Mouse (Mus musculus) myocyte (in vitro differentiated cells): ENCODE data around the gene Gramd2. TPM values are rescaled to one million over a fixed set of nuclear protein-coding genes. Genes with fewer than 3 reads are reported as not detected.

Source experiments
- H3K27me3 ChIP-seq: one replicate; pipeline ENCODE4 v1.6.1; 2011; ENCODE audit not compliant: control insufficient read depth, insufficient read depth, insufficient read length
- H3K36me3 ChIP-seq: one replicate; pipeline ENCODE4 v1.6.1; 2011; ENCODE audit not compliant: control insufficient read depth, insufficient read depth
- H3K4me2 ChIP-seq: one replicate; pipeline ENCODE4 v1.6.1; 2011; ENCODE audit warnings: low read depth, control low read depth
- H3K4me3 ChIP-seq: one replicate; pipeline ENCODE4 v1.5.1; 2011; ENCODE audit warnings: mild to moderate bottlenecking, control low read depth, moderate library complexity
- H3K79me2 ChIP-seq: one replicate; pipeline ENCODE4 v1.6.1; 2011; ENCODE audit not compliant: control insufficient read depth, insufficient read depth
- H3ac ChIP-seq: one replicate; pipeline ENCODE4 v1.6.1; 2011; ENCODE audit not compliant: control insufficient read depth, insufficient read length
- CEBPB ChIP-seq: IDR thresholded peaks from 2 replicates; pipeline ENCODE4 v1.6.1; 2011; ENCODE audit warnings: mild to moderate bottlenecking, moderate library complexity; ENCODE audit not compliant: poor library complexity, insufficient read depth, severe bottlenecking
- E2F4 ChIP-seq: IDR thresholded peaks from one replicate; pipeline ENCODE4 v1.6.1; 2011; ENCODE audit warnings: mild to moderate bottlenecking, control low read depth, moderate library complexity; ENCODE audit not compliant: insufficient read depth
- MAX ChIP-seq: IDR thresholded peaks from one replicate; pipeline ENCODE4 v1.6.1; 2011; ENCODE audit warnings: low read depth, mild to moderate bottlenecking, control low read depth
- MYOD1 ChIP-seq, 3 experiments: IDR thresholded peaks; one replicate each; pipeline ENCODE4 v1.6.1; 2011; ENCODE audit warnings: control low read depth in 2 of 3, low read depth in 2 of 3, mild to moderate bottlenecking in 2 of 3, moderate library complexity in 1 of 3; ENCODE audit not compliant: insufficient read length in 2 of 3, control insufficient read depth in 1 of 3
- MYOG ChIP-seq, 3 experiments: IDR thresholded peaks; one replicate each; pipeline ENCODE4 v1.6.1; 2011; ENCODE audit warnings: control low read depth in 2 of 3, low read depth in 2 of 3, mild to moderate bottlenecking in 2 of 3; ENCODE audit not compliant: insufficient read length in 2 of 3, control insufficient read depth in 1 of 3, insufficient read depth in 1 of 3
- POLR2A ChIP-seq: IDR thresholded peaks from one replicate; pipeline ENCODE4 v1.6.1; 2011; ENCODE audit warnings: low read depth, mild to moderate bottlenecking, control low read depth, moderate library complexity; ENCODE audit not compliant: insufficient read length
- POLR2AphosphoS2 ChIP-seq: IDR thresholded peaks from one replicate; pipeline ENCODE4 v1.6.1; 2011; ENCODE audit warnings: low read depth, control low read depth; ENCODE audit not compliant: insufficient read length
- REST ChIP-seq: IDR thresholded peaks from one replicate; pipeline ENCODE4 v1.6.1; 2011; ENCODE audit warnings: mild to moderate bottlenecking, control low read depth, moderate library complexity; ENCODE audit not compliant: insufficient read depth, insufficient read length
- SRF ChIP-seq: IDR thresholded peaks from one replicate; pipeline ENCODE4 v1.6.1; 2011; ENCODE audit warnings: low read depth; ENCODE audit not compliant: control insufficient read depth, insufficient read length
- TCF12 ChIP-seq: IDR thresholded peaks from one replicate; pipeline ENCODE4 v1.6.1; 2011; ENCODE audit warnings: mild to moderate bottlenecking, control low read depth; ENCODE audit not compliant: poor library complexity, insufficient read depth, severe bottlenecking
- TCF3 ChIP-seq: IDR thresholded peaks from one replicate; pipeline ENCODE4 v1.6.1; 2011; ENCODE audit warnings: low read depth, control low read depth; ENCODE audit not compliant: insufficient read length
- USF1 ChIP-seq: IDR thresholded peaks from one replicate; pipeline ENCODE4 v1.6.1; 2011; ENCODE audit warnings: low read depth, mild to moderate bottlenecking, control low read depth, moderate library complexity
- polyA plus RNA-seq: library from polyadenylated mRNA; unstranded; fragments of >200 nt; fragmentation: generic; extraction: Trizol; gene quantifications from one replicate; pipeline ENCODE4 v1.2.1, GENCODE M21; 2012; ENCODE audit warnings: missing spikeins

The Gramd2 gene
- polyA plus RNA-seq, 1 experiment: 1.5 TPM

DNA sequence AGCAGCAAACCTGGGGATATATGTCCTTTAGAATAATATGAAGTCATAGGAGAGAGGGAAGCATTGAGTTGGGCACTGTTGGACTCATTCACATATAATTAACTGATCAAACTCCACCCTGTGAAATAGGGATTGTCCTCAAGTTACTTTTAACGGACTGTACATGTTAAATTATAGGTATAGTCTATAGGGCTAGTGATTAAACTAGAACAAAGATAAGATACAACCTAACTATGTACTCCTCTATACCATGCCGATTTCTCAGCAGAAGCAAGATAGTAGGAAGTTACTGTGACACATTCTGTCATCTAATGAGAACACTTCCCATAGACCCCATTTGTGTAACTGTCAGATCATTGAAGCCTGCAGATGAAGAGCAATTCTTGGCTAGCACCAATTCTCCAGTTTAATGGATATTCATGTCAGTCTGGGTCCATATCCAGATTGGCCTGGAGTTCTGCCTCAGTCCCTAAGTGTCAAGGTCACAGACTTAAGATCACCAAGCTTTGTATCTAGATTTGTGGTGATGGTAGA is 25.4 kb upstream of the Gramd2 start:
- Histone ChIP-seq H3K79me2 (peaks cover 52% of the 10 kb centered on the region), H3ac (no peak overlapping the region), H3K4me2 (peak overlapping the region; percentile 82), H3K4me3 (peak overlapping the region; percentile 95), H3K27me3 (no peaks in the 10 kb centered on the region), H3K36me3 (peaks cover 10% of the 10 kb centered on the region)
- no peak for TF ChIP-seq SRF
- TF ChIP-seq MYOG (IDR thresholded peaks at IDR 0.05; ENCODE audit: control insufficient read depth in 1 of 3, insufficient read depth in 1 of 3, insufficient read length in 2 of 3, low read depth in 2 of 3): no peak
- TF ChIP-seq MYOD1 (IDR thresholded peaks at IDR 0.05; ENCODE audit: control insufficient read depth in 1 of 3, insufficient read length in 2 of 3, low read depth in 2 of 3): no peak
- no peak for TF ChIP-seq TCF12
- no peak for TF ChIP-seq USF1
- TF ChIP-seq TCF3: no peak
- TF ChIP-seq CEBPB: no peak
- TF ChIP-seq MAX: no peak
- no peak for TF ChIP-seq E2F4
- TF ChIP-seq POLR2A: no peak
- no peak for TF ChIP-seq REST

DNA sequence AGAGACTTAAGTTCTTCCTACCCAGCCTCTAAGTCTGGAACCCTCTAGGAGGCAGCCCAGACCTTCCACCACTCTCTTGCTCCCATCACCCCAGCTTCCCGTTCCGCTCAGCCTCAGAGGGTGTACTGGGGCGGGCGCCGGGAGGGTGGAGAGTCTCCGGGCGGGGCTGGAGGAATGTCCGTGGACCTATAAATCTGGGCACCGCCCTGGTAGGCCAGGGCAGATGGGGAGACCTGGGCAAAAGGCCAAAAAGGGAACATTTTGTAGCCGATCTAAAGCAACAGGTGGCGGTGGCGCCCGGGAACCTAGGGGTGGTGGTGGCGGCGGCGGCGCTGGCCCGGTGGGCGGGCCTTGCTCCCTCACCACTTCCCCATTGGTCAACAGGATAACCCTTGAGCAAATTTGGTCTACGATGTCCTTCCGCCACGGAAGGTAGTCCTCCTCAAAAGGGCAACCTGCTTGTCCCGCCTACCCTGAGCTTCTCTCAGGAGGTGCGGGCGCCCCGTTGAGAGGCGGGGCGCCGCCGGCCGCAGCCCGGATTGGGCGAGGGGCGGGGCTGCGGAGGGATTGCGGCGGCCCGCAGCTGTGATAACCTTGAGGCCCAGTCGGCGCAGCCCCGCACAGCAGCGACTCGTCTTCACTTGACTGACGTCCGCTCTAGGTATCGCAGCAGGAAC is 23.8 kb upstream of the Gramd2 start, which contains the start of gene Pkm:
Gene Pkm (plus strand): TSS at position 411 of the 677 bp plus-strand sequence.
- no peaks in the 10 kb centered on the region for H3K27me3 ChIP-seq

DNA sequence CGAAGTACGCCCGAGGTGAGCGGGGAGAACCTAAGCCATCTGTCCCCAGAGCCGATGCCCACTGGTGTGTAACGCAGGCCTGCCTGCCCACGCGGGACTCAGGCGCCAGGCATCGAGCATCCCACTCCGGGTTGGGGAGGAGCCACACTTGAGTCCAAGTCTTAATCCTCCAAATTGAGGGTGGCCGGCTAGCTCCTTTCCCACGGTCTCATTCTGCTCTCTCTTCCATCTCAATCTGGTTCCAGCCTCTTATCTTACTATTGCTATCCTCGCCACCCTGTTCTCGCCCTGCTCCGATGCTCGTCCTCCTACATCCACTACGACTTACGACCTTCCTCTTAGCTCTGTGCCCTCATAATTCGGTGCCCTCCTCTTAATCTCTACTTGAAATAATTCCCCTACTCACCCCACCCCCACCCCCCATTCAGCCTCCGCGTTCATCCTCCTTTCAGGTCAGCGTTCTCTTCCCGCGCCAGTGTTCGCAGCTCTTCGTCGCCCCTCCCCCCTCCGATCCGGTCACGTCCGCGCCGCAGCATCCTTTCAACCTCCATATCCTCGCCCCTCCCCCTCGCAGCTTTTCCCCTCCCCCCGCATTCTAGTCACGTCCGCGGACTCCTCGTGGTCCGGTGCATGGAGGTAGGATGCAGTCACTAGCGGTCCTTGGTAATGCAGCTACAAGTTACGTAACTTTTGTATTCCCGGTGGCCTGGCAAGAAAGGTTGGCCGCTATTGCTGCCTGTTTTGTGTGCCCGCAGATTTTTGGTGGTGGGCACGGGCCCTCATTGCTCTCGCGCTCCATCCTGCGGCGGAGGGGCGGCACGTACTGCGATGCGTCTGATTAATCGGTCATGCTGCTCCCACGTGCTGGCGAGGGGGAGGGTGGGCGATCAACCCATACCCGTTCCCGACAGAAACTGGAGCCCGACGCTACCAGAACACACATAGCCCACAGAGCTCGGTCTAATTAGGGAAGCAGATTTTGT is 23.0 kb upstream of the Gramd2 start:
- Histone ChIP-seq H3K79me2 (peaks cover 76% of the 10 kb centered on the region), H3K4me3 (peak overlapping the region; percentile 95), H3ac (peak overlapping the region; percentile 84), H3K27me3 (no peaks in the 10 kb centered on the region), H3K36me3 (peaks cover 13% of the 10 kb centered on the region), H3K4me2 (peak overlapping the region; percentile 91)
- TF ChIP-seq MYOD1 (IDR thresholded peaks at IDR 0.05; ENCODE audit: control insufficient read depth in 1 of 3, insufficient read length in 2 of 3, low read depth in 2 of 3) (no peak), E2F4 (no peak), MAX (no peak), SRF (no peak), CEBPB (no peak), REST (no peak), POLR2A (peak; percentile 47), USF1 (peak; percentile 11)

More for the DNA sequence above, 23.8 kb upstream of the Gramd2 start, which contains the start of gene Pkm:
- H3ac ChIP-seq: peak within 1 kb of the TSS; percentile 84
- H3K4me3 ChIP-seq: peak within 1 kb of the TSS; percentile 95
- peak; percentile 92 for TF ChIP-seq SRF
- peak; percentile 98 for TF ChIP-seq POLR2A
- peak; percentile 29 for TF ChIP-seq TCF12
- TF ChIP-seq MYOG (IDR thresholded peaks at IDR 0.05; ENCODE audit: control insufficient read depth in 1 of 3, insufficient read depth in 1 of 3, insufficient read length in 2 of 3, low read depth in 2 of 3): peak in 2 of 3 experiments; percentile 63 to 70
- peak in 2 of 3 experiments; percentile 76 to 91 for TF ChIP-seq MYOD1 (IDR thresholded peaks at IDR 0.05; ENCODE audit: control insufficient read depth in 1 of 3, insufficient read length in 2 of 3, low read depth in 2 of 3)
- peak; percentile 97 for TF ChIP-seq POLR2AphosphoS2
- no peak for TF ChIP-seq TCF3
- peak; percentile 60 for TF ChIP-seq REST
- no peak for TF ChIP-seq MAX
- TF ChIP-seq CEBPB: no peak
- peak within 1 kb of the TSS; percentile 82 for H3K4me2 ChIP-seq
- H3K36me3 ChIP-seq: peaks cover 15% of the 10 kb centered on the region
- H3K79me2 ChIP-seq: peaks cover 68% of the 10 kb centered on the region

DNA sequence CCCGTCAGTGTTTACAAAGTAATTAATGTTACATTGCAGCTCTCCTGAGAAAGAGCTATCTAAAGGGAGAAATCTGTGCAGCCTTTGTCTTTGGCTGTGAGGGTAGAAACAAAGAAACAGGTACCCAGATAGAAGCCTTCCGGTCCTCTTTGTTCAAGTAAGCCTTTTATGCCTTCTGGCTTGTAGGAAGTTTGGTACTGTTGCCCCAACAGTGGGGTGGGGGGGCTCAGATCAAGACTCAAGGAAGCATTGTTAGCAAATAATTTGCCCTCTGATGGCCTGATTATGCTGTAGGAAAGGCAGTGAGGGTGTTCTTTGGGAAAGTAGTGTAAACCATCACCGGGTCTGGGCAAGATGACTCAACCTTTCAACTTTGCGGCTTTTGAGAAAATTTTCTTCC is 21.8 kb upstream of the Gramd2 start:
- peak overlapping the region; percentile 91 for H3K4me2 ChIP-seq
- peak overlapping the region; percentile 95 for H3K4me3 ChIP-seq
- peaks cover 15% of the 10 kb centered on the region for H3K36me3 ChIP-seq
- H3K27me3 ChIP-seq: no peaks in the 10 kb centered on the region
- H3ac ChIP-seq: no peak overlapping the region
- TF ChIP-seq REST: no peak
- no peak for TF ChIP-seq TCF3
- no peak for TF ChIP-seq MYOG (IDR thresholded peaks at IDR 0.05; ENCODE audit: control insufficient read depth in 1 of 3, insufficient read depth in 1 of 3, insufficient read length in 2 of 3, low read depth in 2 of 3)
- peaks cover 88% of the 10 kb centered on the region for H3K79me2 ChIP-seq
